Mouse (Mus musculus) forebrain, embryonic 16.5 days (tissue): ENCODE data around the gene Degs2. TPM values are rescaled to one million over a fixed set of nuclear protein-coding genes. Genes with fewer than 3 reads are reported as not detected.

Source experiments
- ATAC-seq: fragments of 200-750 bp; cut with Nextera tagmentation; 2 replicates; pipeline ENCODE4 v1.8.0; 2017; ENCODE audit warnings: mild to moderate bottlenecking, moderate library complexity
- H3K27ac ChIP-seq: fragments of 300-500 bp; sonication (generic); 2 replicates; pipeline ENCODE4 v1.5.1; 2014; ENCODE audit warnings: low read length, control low read depth
- H3K27me3 ChIP-seq: fragments of 300-500 bp; sonication (generic); replicated peaks from 2 replicates; pipeline ENCODE4 v1.6.1; 2014; ENCODE audit warnings: low read length; ENCODE audit not compliant: control insufficient read depth, insufficient read depth
- H3K36me3 ChIP-seq: fragments of 300-500 bp; sonication (generic); 2 replicates; pipeline ENCODE4 v1.6.1; 2014; ENCODE audit not compliant: control insufficient read depth, insufficient read depth
- H3K4me1 ChIP-seq: fragments of 300-500 bp; sonication (generic); replicated peaks from 2 replicates; pipeline ENCODE4 v1.6.1; 2014; ENCODE audit warnings: low read length; ENCODE audit not compliant: control insufficient read depth, insufficient read depth
- H3K4me2 ChIP-seq: fragments of 300-500 bp; sonication (generic); 2 replicates; pipeline ENCODE4 v1.6.1; 2014; ENCODE audit warnings: mild to moderate bottlenecking, low read length, control low read depth
- H3K4me3 ChIP-seq: fragments of 300-500 bp; sonication (generic); replicated peaks from 2 replicates; pipeline ENCODE4 v1.5.1; 2014; ENCODE audit warnings: mild to moderate bottlenecking, low read length, control low read depth
- H3K9ac ChIP-seq: fragments of 300-500 bp; sonication (generic); replicated peaks from 2 replicates; pipeline ENCODE4 v1.6.1; 2014; ENCODE audit warnings: low read depth, low read length, control low read depth
- H3K9me3 ChIP-seq: fragments of 300-500 bp; sonication (generic); 2 replicates; pipeline ENCODE4 v1.6.1; 2016; ENCODE audit warnings: low read length; ENCODE audit not compliant: control insufficient read depth
- WGBS: fragments of 180-500 bp; shearing (Covaris S2); extraction: QIAGEN DNeasy Blood & Tissue Kit; methylation state at CpG from one replicate; pipeline ENCODE4 v1.1.7; 2014; 5-methylcytosine and 5-hydroxymethylcytosine counted together
- polyA plus RNA-seq: library from polyadenylated mRNA; unstranded; fragments of >200 nt; fragmentation: Nextera tagmentation; extraction: Ambion mirVana; gene quantifications from 2 replicates; pipeline ENCODE4 v1.2.1, GENCODE M21; 2015

The Degs2 gene
- polyA plus RNA-seq, 1 experiment from 2014 or later: 2.6 TPM

GRCm38 (mm10) chr12:108674916-108675315 is 27.2 kb downstream of the Degs2 start:
- H3K36me3 ChIP-seq: peaks cover 26% of the 10 kb centered on the region
- no peak overlapping the region for H3K27ac ChIP-seq
- H3K9ac ChIP-seq: no peak overlapping the region
- no peaks in the 10 kb centered on the region for H3K4me1 ChIP-seq
- no peaks in the 10 kb centered on the region for H3K9me3 ChIP-seq
- H3K4me2 ChIP-seq: no peak overlapping the region
- no peaks in the 10 kb centered on the region for H3K27me3 ChIP-seq
- H3K4me3 ChIP-seq: no peak overlapping the region
- no peak for ATAC-seq
- 96% methylated on average over 2 of the region's 2 CpGs for WGBS

- peaks cover 24% of the 10 kb centered on the region for H3K36me3 ChIP-seq
- no peak overlapping the region for H3K9ac ChIP-seq
- H3K4me3 ChIP-seq: no peak overlapping the region
- 81% methylated on average over 4 of the region's 4 CpGs for WGBS
- no peak for ATAC-seq
- no peaks in the 10 kb centered on the region for H3K27me3 ChIP-seq
- no peak overlapping the region for H3K4me2 ChIP-seq
- no peaks in the 10 kb centered on the region for H3K4me1 ChIP-seq
- no peaks in the 10 kb centered on the region for H3K9me3 ChIP-seq
- H3K27ac ChIP-seq: no peak overlapping the region
Observed at GRCm38 (mm10) chr12:108674502-108674901, 27.6 kb downstream of the Degs2 start.

- no peak overlapping the region for H3K27ac ChIP-seq
- H3K4me3 ChIP-seq: no peak overlapping the region
- H3K27me3 ChIP-seq: no peaks in the 10 kb centered on the region
- no peak for ATAC-seq
- H3K4me2 ChIP-seq: no peak overlapping the region
- no peak overlapping the region for H3K9ac ChIP-seq
- peaks cover 4% of the 10 kb centered on the region for H3K4me1 ChIP-seq
- H3K9me3 ChIP-seq: no peaks in the 10 kb centered on the region
- H3K36me3 ChIP-seq: peaks cover 17% of the 10 kb centered on the region
- WGBS: 83% methylated on average over 3 of the region's 3 CpGs
Observed at GRCm38 (mm10) chr12:108673546-108673945, 28.6 kb downstream of the Degs2 start.

GRCm38 (mm10) chr12:108672908-108673307 is 29.2 kb downstream of the Degs2 start:
- ATAC-seq: no peak
- Histone ChIP-seq H3K9me3 (no peaks in the 10 kb centered on the region), H3K36me3 (peaks cover 17% of the 10 kb centered on the region), H3K4me1 (peaks cover 11% of the 10 kb centered on the region), H3K27ac (no peak overlapping the region), H3K27me3 (no peaks in the 10 kb centered on the region), H3K4me3 (no peak overlapping the region), H3K4me2 (no peak overlapping the region), H3K9ac (no peak overlapping the region)
- WGBS: 92% methylated on average over 4 of the region's 4 CpGs

- H3K27ac ChIP-seq: no peak overlapping the region
- ATAC-seq: no peak
- peaks cover 17% of the 10 kb centered on the region for H3K36me3 ChIP-seq
Observed at GRCm38 (mm10) chr12:108671541-108671940, 30.6 kb downstream of the Degs2 start.

GRCm38 (mm10) chr12:108668606-108669235 is 33.4 kb downstream of the Degs2 start:
- peaks cover 17% of the 10 kb centered on the region for H3K4me1 ChIP-seq
- H3K36me3 ChIP-seq: peaks cover 8% of the 10 kb centered on the region
- no peak overlapping the region for H3K4me2 ChIP-seq
- 52% methylated on average over 8 of the region's 8 CpGs for WGBS
- H3K9me3 ChIP-seq: no peaks in the 10 kb centered on the region
- H3K9ac ChIP-seq: no peak overlapping the region
- H3K27ac ChIP-seq: peak overlapping the region; percentile 66
- no peaks in the 10 kb centered on the region for H3K27me3 ChIP-seq
- H3K4me3 ChIP-seq: no peak overlapping the region
- peak; percentile 70 for ATAC-seq

More at GRCm38 (mm10) chr12:108671541-108671940, 30.6 kb downstream of the Degs2 start:
- no peaks in the 10 kb centered on the region for H3K27me3 ChIP-seq
- WGBS: 98% methylated on average over 2 of the region's 2 CpGs
- no peak overlapping the region for H3K9ac ChIP-seq
- H3K4me3 ChIP-seq: no peak overlapping the region
- H3K9me3 ChIP-seq: no peaks in the 10 kb centered on the region
- H3K4me2 ChIP-seq: no peak overlapping the region
- peaks cover 17% of the 10 kb centered on the region for H3K4me1 ChIP-seq

GRCm38 (mm10) chr12:108657350-108657749 is 44.8 kb downstream of the Degs2 start:
- Histone ChIP-seq H3K27ac (no peak overlapping the region), H3K36me3 (peaks cover 10% of the 10 kb centered on the region), H3K4me1 (no peaks in the 10 kb centered on the region), H3K9me3 (no peaks in the 10 kb centered on the region), H3K27me3 (no peaks in the 10 kb centered on the region), H3K4me3 (no peak overlapping the region), H3K9ac (no peak overlapping the region), H3K4me2 (no peak overlapping the region)
- ATAC-seq: no peak
- WGBS: 88% methylated on average over 1 of the region's 1 CpGs

- WGBS: 91% methylated on average over 11 of the region's 11 CpGs
- Histone ChIP-seq H3K27ac (no peak overlapping the region), H3K36me3 (peaks cover 30% of the 10 kb centered on the region), H3K9ac (no peak overlapping the region), H3K27me3 (no peaks in the 10 kb centered on the region), H3K4me3 (no peak overlapping the region), H3K9me3 (no peaks in the 10 kb centered on the region), H3K4me2 (no peak overlapping the region), H3K4me1 (no peaks in the 10 kb centered on the region)
- no peak for ATAC-seq
Observed at GRCm38 (mm10) chr12:108653358-108654335, 48.5 kb downstream of the Degs2 start.

- whole genome bisulfite sequencing: 51% methylated on average over 7 of the region's 7 CpGs
- H3K4me3 ChIP-seq: no peak overlapping the region
Observed at GRCm38 (mm10) chr12:108651053-108651660, 51.0 kb downstream of the Degs2 start.

More at GRCm38 (mm10) chr12:108651053-108651660, 51.0 kb downstream of the Degs2 start:
- Histone ChIP-seq H3K4me2 (no peak overlapping the region), H3K4me1 (no peaks in the 10 kb centered on the region), H3K27ac (no peak overlapping the region), H3K9ac (no peak overlapping the region), H3K27me3 (no peaks in the 10 kb centered on the region), H3K9me3 (no peaks in the 10 kb centered on the region), H3K36me3 (peaks cover 33% of the 10 kb centered on the region)
- ATAC-seq: no peak
